9 mouse cellular contexts compared by ENCODE assay signal in the genomic region with DNA sequence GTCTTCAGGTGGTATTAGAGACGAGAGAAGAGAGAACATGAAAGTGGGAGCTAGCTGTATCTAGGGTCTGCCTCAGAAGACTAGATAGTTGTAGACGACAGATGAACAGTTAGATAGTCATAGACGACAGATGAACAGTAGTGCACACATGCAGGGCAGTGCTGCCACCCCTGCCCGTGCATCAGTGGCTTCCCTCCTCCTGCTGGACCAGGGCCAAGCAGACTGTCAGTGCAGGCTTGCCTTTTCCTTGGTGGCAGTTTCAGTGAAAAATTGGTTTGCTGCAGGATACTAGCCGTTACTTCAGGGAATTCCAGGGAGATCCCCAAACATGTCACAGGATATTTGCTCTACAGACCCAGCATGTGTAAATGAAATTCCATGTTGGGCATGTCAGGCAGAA.
DNase-seq lines count a peak whose midpoint lies in the region.
"Had no signal": no experiment of that assay in that cellular context is flagged by ENCODE, and none has a peak within 500 bp of the region (broad histone marks: within the 10 kb centered on the region; RNA-seq: fewer than 3 reads in every experiment).

No protein-coding gene starts in this region.

- DNase-seq in adrenal gland, adult (ENCODE audit: inconsistent age in 2 of 2, low spot score in 1 of 2): peak; percentile 30 to 53
- no peak for DNase-seq in adrenal gland, adult 8-10 months
- DNase-seq in left cerebral cortex, postnatal 14 days (ENCODE audit: low spot score in 2 of 2): peak; percentile 15 to 34
- DNase-seq in left cerebral cortex, adult 8-10 months (ENCODE audit: low spot score in 2 of 2): no peak
- DNase-seq in adrenal gland, postnatal 10 days: peak; percentile 57
- peak; percentile 77 to 90 for DNase-seq in cerebellum, postnatal 25 days
- DNase-seq in heart, postnatal 10 days: no peak
- no peak for DNase-seq in spleen, adult 12 weeks (ENCODE audit: low spot score)
- DNase-seq: kidney, adult 2 months had no signal

- intact Hi-C loops in left cerebral cortex, postnatal 14 days (cut with DNase I): no loop called here
- intact Hi-C loops in heart, postnatal 10 days (cut with DNase I): no loop called here

Comparison
In these comparisons a context has a peak if more than half of its experiments do, and no peak if none do; other contexts are left out.
1. DNase-seq: peak in adrenal gland, adult (2 of 2), left cerebral cortex, postnatal 14 days (2 of 2), adrenal gland, postnatal 10 days (single experiment) and cerebellum, postnatal 25 days (2 of 2); none in adrenal gland, adult 8-10 months (single experiment), left cerebral cortex, adult 8-10 months (0 of 2), heart, postnatal 10 days (0 of 2) and spleen, adult 12 weeks (single experiment).